Mouse (Mus musculus): Measurements from ENCODE around the gene Sh3gl2. TPM values are rescaled to one million over a fixed set of nuclear protein-coding genes. Genes with fewer than 3 reads are reported as not detected.

Sh3gl2 gene
- polyA plus RNA-seq, 1 experiment = 18.6 TPM

DNA sequence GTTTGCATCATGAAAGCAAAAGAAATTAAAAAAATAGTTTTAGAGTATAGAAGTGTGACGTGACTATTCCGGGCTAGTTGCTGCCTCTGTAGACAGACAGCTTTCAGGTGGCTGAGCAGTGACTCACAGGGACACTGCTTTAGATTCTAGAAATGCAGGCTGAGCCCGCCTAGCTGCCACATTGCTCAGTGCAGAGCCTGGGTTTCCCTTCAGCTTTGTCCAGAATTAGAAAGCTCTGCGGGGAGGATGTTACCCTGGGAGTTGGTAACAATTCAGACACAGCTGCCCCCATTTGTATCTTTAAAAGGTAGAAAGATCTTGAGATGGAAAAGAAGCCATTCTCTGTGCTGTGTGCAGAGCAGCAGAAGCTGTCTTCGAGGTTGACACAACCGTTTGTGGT is 166.1 kb downstream of the Sh3gl2 start:
- Histone ChIP-seq H3K4me1 (ENCODE audit: control insufficient read depth, insufficient read depth, low read length) (no peaks in the 10 kb centered on the region), H3K9ac (ENCODE audit: low read depth, poor library complexity, severe bottlenecking) (no peak overlapping the region), H3K4me3 (ENCODE audit: low read depth, low read length) (no peak overlapping the region), H3K36me3 (ENCODE audit: control insufficient read depth, insufficient read depth, low read length, poor library complexity, severe bottlenecking) (no peaks in the 10 kb centered on the region), H3K27me3 (ENCODE audit: control insufficient read depth, insufficient read depth, low read length, poor library complexity, severe bottlenecking) (no peaks in the 10 kb centered on the region), H3K9me3 (replicated peaks; ENCODE audit: control insufficient read depth, insufficient read depth, low read length, poor library complexity, severe bottlenecking) (no peaks in the 10 kb centered on the region), H3K27ac (ENCODE audit: insufficient read depth, low read length) (no peak overlapping the region)
- TF ChIP-seq EP300 (IDR thresholded peaks at IDR 0.05; ENCODE audit: insufficient read depth, low read depth, low read length) (no peak), POLR2A (IDR thresholded peaks at IDR 0.05; ENCODE audit: insufficient read depth, low read length) (no peak), CTCF (IDR thresholded peaks at IDR 0.05; ENCODE audit: low read depth, low read length) (no peak)

DNA sequence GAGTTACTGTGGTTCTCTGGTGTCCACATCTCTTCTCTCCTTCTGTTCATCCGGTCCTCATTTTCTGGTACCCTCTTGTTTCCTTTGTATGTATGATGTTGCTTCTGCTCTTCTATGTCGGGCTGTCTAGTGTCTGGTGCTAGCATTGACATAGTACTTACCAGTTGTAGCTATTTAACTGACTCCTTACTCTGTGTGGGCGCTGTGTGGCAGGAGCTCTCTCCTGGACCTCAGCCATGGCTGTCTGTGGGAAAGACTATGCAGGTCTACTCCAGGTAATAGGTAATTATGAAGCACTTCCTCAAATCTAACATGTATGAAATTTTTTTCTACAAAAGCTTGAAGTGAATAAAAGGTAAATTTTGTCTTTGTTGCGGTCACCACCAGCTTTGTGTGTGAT is 169.9 kb downstream of the Sh3gl2 start:
- Histone ChIP-seq H3K9me3 (replicated peaks; ENCODE audit: control insufficient read depth, insufficient read depth, low read length, poor library complexity, severe bottlenecking) (no peaks in the 10 kb centered on the region), H3K36me3 (ENCODE audit: control insufficient read depth, insufficient read depth, low read length, poor library complexity, severe bottlenecking) (no peaks in the 10 kb centered on the region), H3K27me3 (ENCODE audit: control insufficient read depth, insufficient read depth, low read length, poor library complexity, severe bottlenecking) (no peaks in the 10 kb centered on the region), H3K27ac (ENCODE audit: insufficient read depth, low read length) (no peak overlapping the region), H3K4me1 (ENCODE audit: control insufficient read depth, insufficient read depth, low read length) (no peaks in the 10 kb centered on the region), H3K9ac (ENCODE audit: low read depth, poor library complexity, severe bottlenecking) (no peak overlapping the region), H3K4me3 (ENCODE audit: low read depth, low read length) (no peak overlapping the region)
- no peak for TF ChIP-seq POLR2A (IDR thresholded peaks at IDR 0.05; ENCODE audit: insufficient read depth, low read length)
- TF ChIP-seq EP300 (IDR thresholded peaks at IDR 0.05; ENCODE audit: insufficient read depth, low read depth, low read length) = no peak
- TF ChIP-seq CTCF (IDR thresholded peaks at IDR 0.05; ENCODE audit: low read depth, low read length) = no peak

GRCm38 (mm10) chr4:85376187-85376586 is 171.3 kb downstream of the Sh3gl2 start:
- no peaks in the 10 kb centered on the region for H3K27me3 ChIP-seq (ENCODE audit: control insufficient read depth, insufficient read depth, low read length, poor library complexity, severe bottlenecking)
- no peak overlapping the region for H3K27ac ChIP-seq (ENCODE audit: insufficient read depth, low read length)
- no peaks in the 10 kb centered on the region for H3K9me3 ChIP-seq (replicated peaks; ENCODE audit: control insufficient read depth, insufficient read depth, low read length, poor library complexity, severe bottlenecking)
- H3K36me3 ChIP-seq (ENCODE audit: control insufficient read depth, insufficient read depth, low read length, poor library complexity, severe bottlenecking) = no peaks in the 10 kb centered on the region; the same call in 1 of the 2 replicates
- H3K4me1 ChIP-seq (ENCODE audit: control insufficient read depth, insufficient read depth, low read length) = no peaks in the 10 kb centered on the region
- no peak for TF ChIP-seq POLR2A (IDR thresholded peaks at IDR 0.05; ENCODE audit: insufficient read depth, low read length)
- no peak for TF ChIP-seq CTCF (IDR thresholded peaks at IDR 0.05; ENCODE audit: low read depth, low read length)
- no peak for TF ChIP-seq EP300 (IDR thresholded peaks at IDR 0.05; ENCODE audit: insufficient read depth, low read depth, low read length)
- H3K9ac ChIP-seq (ENCODE audit: low read depth, poor library complexity, severe bottlenecking) = no peak overlapping the region
- H3K4me3 ChIP-seq (ENCODE audit: low read depth, low read length) = no peak overlapping the region

GRCm38 (mm10) chr4:85376610-85377009 is 171.7 kb downstream of the Sh3gl2 start:
- no peak overlapping the region for H3K9ac ChIP-seq (ENCODE audit: low read depth, poor library complexity, severe bottlenecking)
- no peak overlapping the region for H3K27ac ChIP-seq (ENCODE audit: insufficient read depth, low read length)
- H3K4me3 ChIP-seq (ENCODE audit: low read depth, low read length) = no peak overlapping the region
- H3K9me3 ChIP-seq (replicated peaks; ENCODE audit: control insufficient read depth, insufficient read depth, low read length, poor library complexity, severe bottlenecking) = no peaks in the 10 kb centered on the region
- TF ChIP-seq CTCF (IDR thresholded peaks at IDR 0.05; ENCODE audit: low read depth, low read length) (no peak), POLR2A (IDR thresholded peaks at IDR 0.05; ENCODE audit: insufficient read depth, low read length) (no peak), EP300 (IDR thresholded peaks at IDR 0.05; ENCODE audit: insufficient read depth, low read depth, low read length) (no peak)
- no peaks in the 10 kb centered on the region; the same call in 1 of the 2 replicates for H3K36me3 ChIP-seq (ENCODE audit: control insufficient read depth, insufficient read depth, low read length, poor library complexity, severe bottlenecking)
- no peaks in the 10 kb centered on the region for H3K27me3 ChIP-seq (ENCODE audit: control insufficient read depth, insufficient read depth, low read length, poor library complexity, severe bottlenecking)
- H3K4me1 ChIP-seq (ENCODE audit: control insufficient read depth, insufficient read depth, low read length) = no peaks in the 10 kb centered on the region

DNA sequence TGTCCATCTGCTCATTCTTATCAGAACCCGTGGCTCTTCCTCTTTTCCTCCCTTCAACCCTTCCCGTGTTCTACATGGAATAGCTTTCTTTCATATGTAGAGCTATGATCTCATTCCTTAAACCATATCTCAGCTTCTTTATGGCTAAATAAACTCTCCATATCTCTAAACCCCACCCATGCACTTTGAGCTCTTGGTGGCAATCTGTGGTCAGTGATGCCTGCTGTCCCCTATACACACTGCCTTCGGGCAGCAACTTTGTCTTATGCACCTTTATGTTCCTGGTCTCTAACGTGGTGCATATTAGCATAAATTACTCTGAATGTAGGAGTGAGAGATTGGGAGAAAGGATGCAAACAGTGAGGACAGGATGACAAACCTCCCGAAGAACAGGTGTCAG is 180.3 kb downstream of the Sh3gl2 start:
- no peak overlapping the region for H3K9ac ChIP-seq (ENCODE audit: low read depth, poor library complexity, severe bottlenecking)
- H3K4me1 ChIP-seq (ENCODE audit: control insufficient read depth, insufficient read depth, low read length) = no peaks in the 10 kb centered on the region
- TF ChIP-seq EP300 (IDR thresholded peaks at IDR 0.05; ENCODE audit: insufficient read depth, low read depth, low read length) = no peak
- TF ChIP-seq CTCF (IDR thresholded peaks at IDR 0.05; ENCODE audit: low read depth, low read length) = no peak
- TF ChIP-seq POLR2A (IDR thresholded peaks at IDR 0.05; ENCODE audit: insufficient read depth, low read length) = no peak
- no peaks in the 10 kb centered on the region for H3K9me3 ChIP-seq (replicated peaks; ENCODE audit: control insufficient read depth, insufficient read depth, low read length, poor library complexity, severe bottlenecking)
- H3K36me3 ChIP-seq (ENCODE audit: control insufficient read depth, insufficient read depth, low read length, poor library complexity, severe bottlenecking) = peaks cover 3% of the 10 kb centered on the region; the same call in 1 of the 2 replicates
- no peak overlapping the region for H3K4me3 ChIP-seq (ENCODE audit: low read depth, low read length)
- no peaks in the 10 kb centered on the region for H3K27me3 ChIP-seq (ENCODE audit: control insufficient read depth, insufficient read depth, low read length, poor library complexity, severe bottlenecking)
- no peak overlapping the region for H3K27ac ChIP-seq (ENCODE audit: insufficient read depth, low read length)

DNA sequence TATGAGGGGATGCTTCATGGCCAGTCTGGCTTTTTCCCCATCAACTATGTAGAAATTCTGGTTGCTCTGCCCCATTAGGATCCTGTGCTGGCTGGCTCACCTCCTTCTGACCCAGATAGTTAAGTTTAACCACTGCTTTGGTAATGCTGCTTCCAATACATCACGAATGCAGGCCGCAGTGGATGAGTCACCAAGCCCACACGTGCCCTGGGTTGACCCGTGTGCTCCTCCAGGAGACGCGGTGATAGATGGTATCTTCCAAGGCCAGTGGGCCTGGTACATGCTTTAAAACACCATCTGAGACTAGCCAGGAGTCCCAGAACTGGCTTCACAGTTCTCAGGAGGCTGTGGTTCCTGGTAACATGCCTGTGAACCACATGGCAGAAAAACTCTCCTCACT is 182.8 kb downstream of the Sh3gl2 start:
- no peak overlapping the region for H3K4me3 ChIP-seq (ENCODE audit: low read depth, low read length)
- no peaks in the 10 kb centered on the region for H3K4me1 ChIP-seq (ENCODE audit: control insufficient read depth, insufficient read depth, low read length)
- no peak overlapping the region for H3K9ac ChIP-seq (ENCODE audit: low read depth, poor library complexity, severe bottlenecking)
- H3K9me3 ChIP-seq (replicated peaks; ENCODE audit: control insufficient read depth, insufficient read depth, low read length, poor library complexity, severe bottlenecking) = no peaks in the 10 kb centered on the region
- TF ChIP-seq CTCF (IDR thresholded peaks at IDR 0.05; ENCODE audit: low read depth, low read length) = no peak
- 0 out of 2 replicates have a peak, but pooled peaks cover 3% of the 10 kb centered on the region for H3K36me3 ChIP-seq (ENCODE audit: control insufficient read depth, insufficient read depth, low read length, poor library complexity, severe bottlenecking)
- no peaks in the 10 kb centered on the region for H3K27me3 ChIP-seq (ENCODE audit: control insufficient read depth, insufficient read depth, low read length, poor library complexity, severe bottlenecking)
- no peak overlapping the region for H3K27ac ChIP-seq (ENCODE audit: insufficient read depth, low read length)
